Mouse (Mus musculus) small intestine, adult 2 months (tissue): ENCODE data around the gene Xylt1.

Experiments used
- CTCF ChIP-seq: fragments of 200-500 bp; IDR thresholded peaks from 2 replicates; pipeline ENCODE4 v1.5.1; 2012; ENCODE audit warnings: low read depth, mild to moderate bottlenecking, control low read depth, inconsistent platforms, low read length, moderate library complexity, mixed read lengths; ENCODE audit not compliant: insufficient replicate concordance, insufficient read length; ENCODE audit errors: extremely low read depth
- POLR2A ChIP-seq: fragments of 200-500 bp; IDR thresholded peaks from 2 replicates; pipeline ENCODE4 v1.6.1; 2012; ENCODE audit warnings: low read depth, mild to moderate bottlenecking, control low read depth, inconsistent platforms, low read length, moderate library complexity

DNA sequence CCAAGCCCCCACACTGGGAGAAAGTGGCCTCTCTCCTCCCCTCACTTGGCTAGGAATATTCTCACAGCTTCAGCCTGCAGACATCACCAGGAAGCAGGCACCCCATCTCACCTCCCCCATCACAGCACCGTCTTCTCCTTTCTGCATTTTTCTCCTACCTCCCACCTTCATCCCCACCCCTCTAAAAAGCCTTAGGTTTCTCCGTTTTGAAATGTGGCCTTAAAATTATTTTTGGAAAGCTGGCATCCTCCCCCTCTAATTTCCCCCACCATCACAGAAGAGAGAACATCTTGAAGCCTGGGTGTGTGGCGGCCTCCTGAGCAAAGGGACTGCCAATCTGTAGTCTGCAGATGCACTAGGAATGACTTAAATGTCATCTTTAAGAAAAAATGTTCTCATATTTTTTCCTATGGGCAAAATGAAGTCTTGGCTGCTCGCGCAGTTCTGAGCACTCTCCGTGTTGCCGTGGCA, 291.4 kb downstream of the Xylt1 start:
- no peak for TF ChIP-seq CTCF
- no peak for TF ChIP-seq POLR2A
